In genomic region chr12:15768536-15768935, GRCm38 (mm10) we compare ENCODE assay signal across 16 mouse cellular contexts. TPM values are rescaled to one million over a fixed set of nuclear protein-coding genes. Genes with fewer than 3 reads are reported as not detected.
DNase-seq lines count a peak whose midpoint lies in the region; ATAC-seq lines count a peak whose summit lies in the region.
"Had no signal": no experiment of that assay in that cellular context is flagged by ENCODE, and none has a peak within 500 bp of the region (broad histone marks: within the 10 kb centered on the region; RNA-seq: fewer than 3 reads in every experiment).

No protein-coding gene starts in this region.

- H3K27ac ChIP-seq in embryonic facial prominence, embryonic 10.5 days (replicated peaks): no peak overlapping the region
- H3K27ac ChIP-seq in kidney, embryonic 14.5 days (ENCODE audit: low read depth, low read length): no peak overlapping the region
- H3K27ac ChIP-seq: liver, embryonic 14.5 days; neural tube, embryonic 13.5 days had no signal

- H3K4me1 ChIP-seq in embryonic facial prominence, embryonic 10.5 days: no peaks in the 10 kb centered on the region
- H3K4me1 ChIP-seq in kidney, embryonic 14.5 days (ENCODE audit: control insufficient read depth, insufficient read depth, low read length): no peaks in the 10 kb centered on the region
- H3K4me1 ChIP-seq: neural tube, embryonic 13.5 days had no signal

- H3K9ac ChIP-seq in kidney, embryonic 14.5 days (ENCODE audit: low read depth, low read length): no peak overlapping the region
- H3K9ac ChIP-seq: liver, embryonic 14.5 days; neural tube, embryonic 13.5 days had no signal

- ATAC-seq in kidney, embryonic 14.5 days (ENCODE audit: low FRiP score, low TSS enrichment): no peak
- ATAC-seq: activated CD4-positive, CD25-positive, alpha-beta regulatory T cell, adult 4 months had no signal

- H3K4me3 ChIP-seq in embryonic facial prominence, embryonic 10.5 days: no peak overlapping the region
- no peak overlapping the region for H3K4me3 ChIP-seq in kidney, embryonic 14.5 days (ENCODE audit: low read length)
- H3K4me3 ChIP-seq: neural tube, embryonic 13.5 days had no signal

- H3K4me2 ChIP-seq in kidney, embryonic 14.5 days (replicated peaks; ENCODE audit: low read depth, low read length): no peak overlapping the region
- H3K4me2 ChIP-seq: neural tube, embryonic 13.5 days had no signal

- intact Hi-C loops in gastrocnemius, postnatal 14 days (cut with DNase I; ENCODE audit: low total_unique reads): no loop called here

- H3K36me3 ChIP-seq in embryonic facial prominence, embryonic 10.5 days (replicated peaks): no peaks in the 10 kb centered on the region
- H3K36me3 ChIP-seq in kidney, embryonic 14.5 days (ENCODE audit: control insufficient read depth, insufficient read depth, low read length): no peaks in the 10 kb centered on the region
- H3K36me3 ChIP-seq: neural tube, embryonic 13.5 days had no signal

- peak; percentile 27 for DNase-seq in gastrocnemius, adult 18-20 months (ENCODE audit: low spot score)
- DNase-seq in gastrocnemius, postnatal 4 days (ENCODE audit: low spot score in 2 of 2): no peak
- peak; percentile 34 for DNase-seq in NIH3T3 (ENCODE audit: low read depth)
- peak; percentile 27 for DNase-seq in gastrocnemius, postnatal 14 days
- DNase-seq in lung, postnatal 10 days: peak; percentile 56
- no peak for DNase-seq in testis, postnatal 10 days (ENCODE audit: low spot score)
- no peak for DNase-seq in embryonic facial prominence, embryonic 10.5 days (ENCODE audit: low spot score)
- DNase-seq: cerebellum, adult 9-10 months; heart, postnatal 4 days; kidney, postnatal 25 days; right cerebral cortex, adult 18-20 months; thymus, adult 18-20 months had no signal

- no peaks in the 10 kb centered on the region for H3K27me3 ChIP-seq in embryonic facial prominence, embryonic 10.5 days (replicated peaks; ENCODE audit: low read depth, poor library complexity, severe bottlenecking)
- no peaks in the 10 kb centered on the region for H3K27me3 ChIP-seq in kidney, embryonic 14.5 days (ENCODE audit: control insufficient read depth, insufficient read depth, low read length)
- H3K27me3 ChIP-seq: neural tube, embryonic 13.5 days had no signal

- H3K9me3 ChIP-seq in embryonic facial prominence, embryonic 10.5 days: no peaks in the 10 kb centered on the region
- H3K9me3 ChIP-seq in kidney, embryonic 14.5 days (ENCODE audit: control insufficient read depth, low read length): no peaks in the 10 kb centered on the region
- H3K9me3 ChIP-seq: neural tube, embryonic 13.5 days had no signal

- WGBS in embryonic facial prominence, embryonic 10.5 days: 92% methylated on average over 3 of the region's 3 CpGs
- 91% methylated on average over 3 of the region's 3 CpGs for WGBS in kidney, embryonic 14.5 days

RNA-seq across cellular contexts. Expression of gene Trib2, which starts 48.2 kb away (rescaled TPM):
- 10 to 100 TPM in 1 of 2 experiments, 1 to 10 TPM in 1; 7.1 to 19.5 TPM for total RNA-seq in gastrocnemius, adult 18-20 months (2021)
- 10 to 100 TPM; 38.8 to 43.4 TPM for total RNA-seq in gastrocnemius, postnatal 4 days (2021)
- total RNA-seq in gastrocnemius, postnatal 14 days (2021): 10 to 100 TPM; 14.2 to 23.0 TPM
- polyA plus RNA-seq in embryonic facial prominence, embryonic 10.5 days (2016; fragmentation: Nextera tagmentation; extraction: Ambion mirVana): 33.8 and 43.4 TPM in 2 replicates
- polyA plus RNA-seq in kidney, embryonic 14.5 days (2014; fragmentation: Nextera tagmentation; extraction: Ambion mirVana): 28.7 and 58.7 TPM in 2 replicates

Comparison
In these comparisons a context has a peak if more than half of its experiments do, and no peak if none do; other contexts are left out.
1. DNase-seq: peak in gastrocnemius, adult 18-20 months (single experiment), NIH3T3 (single experiment), gastrocnemius, postnatal 14 days (single experiment) and lung, postnatal 10 days (single experiment); none in gastrocnemius, postnatal 4 days (0 of 2), testis, postnatal 10 days (single experiment) and embryonic facial prominence, embryonic 10.5 days (single experiment).